Mouse (Mus musculus): ENCODE measurements around the gene Anapc15.
"Not testable (repeated sequence)": the region's sequence is repeated elsewhere in the genome, so short reads cannot be mapped to it uniquely, and the experiment has no call there.

Anapc15 gene

GRCm38 (mm10) chr7:101949008-101949407 lies 85.5 kb downstream of the Anapc15 start:
- not testable (repeated sequence) for DNase-seq (ENCODE audit: low read depth, low spot score)

Data from embryo, embryonic 11.5 days (tissue).